Mouse (Mus musculus) right cerebral cortex, adult 18-20 months (tissue): Measurements from ENCODE around the gene Cavin1.

Source experiments
- DNase-seq: peaks from one replicate; pipeline ENCODE4 v3.0.0; 2022; ENCODE audit warnings: mixed read lengths

The Cavin1 gene

DNA sequence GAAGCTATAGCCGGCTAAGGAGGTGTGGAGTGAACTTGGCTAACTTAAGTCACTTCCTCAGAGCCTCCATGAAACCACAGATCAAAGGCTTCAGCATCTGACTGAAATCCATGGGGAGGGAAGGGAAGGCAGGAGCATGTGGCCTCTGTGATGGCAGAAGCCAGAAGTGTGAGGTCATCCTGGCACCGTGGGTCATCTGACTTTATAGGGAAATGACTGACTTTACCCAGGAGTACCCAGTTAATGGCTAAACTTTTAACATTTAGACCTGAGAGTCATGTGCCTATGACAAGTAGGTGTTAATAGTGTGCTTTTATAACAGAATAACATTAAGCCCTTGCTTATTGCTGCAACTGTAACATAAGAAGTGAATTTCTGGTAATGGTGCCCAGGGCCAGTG lies 62.6 kb downstream of the Cavin1 start:
- DNase-seq, result no peak

DNA sequence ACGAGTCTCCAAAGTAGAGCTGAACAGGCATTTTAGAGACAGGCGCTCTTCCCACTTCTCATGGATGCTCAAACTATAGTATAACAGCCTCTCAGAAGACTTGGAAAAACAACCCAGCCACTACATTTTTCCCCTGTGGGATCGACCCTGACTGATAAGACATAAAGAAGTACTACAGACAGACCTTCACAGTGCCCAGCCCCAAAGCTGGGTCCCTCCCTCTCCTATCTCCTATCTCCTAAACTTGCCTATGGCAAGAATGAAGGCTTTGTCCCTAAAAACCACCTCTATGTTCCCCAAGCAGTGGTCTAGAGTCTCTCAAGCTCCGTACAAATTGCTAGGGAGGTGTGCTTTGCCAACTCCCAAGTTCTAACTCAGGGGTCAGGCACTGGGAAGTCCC lies 63.8 kb downstream of the Cavin1 start:
- no peak for DNase-seq
